Mouse (Mus musculus): Measurements from ENCODE around the gene Gripap1.
"Not testable (repeated sequence)": the region's sequence is repeated elsewhere in the genome, so short reads cannot be mapped to it uniquely, and the experiment has no call there.

Gripap1 gene

GRCm38 (mm10) chrX:7789542-7790136 is at the start of gene Gripap1:
Gripap1 (plus strand) TSS chrX:7789765.
- DNase-seq (ENCODE audit: low read depth, low spot score): peak; percentile 92

- no peak for DNase-seq (ENCODE audit: low read depth, low spot score)
Observed at GRCm38 (mm10) chrX:7740082-7740819, 49.3 kb upstream of the Gripap1 start.

GRCm38 (mm10) chrX:7741103-7741502 is 48.5 kb upstream of the Gripap1 start:
- no peak for DNase-seq (ENCODE audit: low read depth, low spot score)

GRCm38 (mm10) chrX:7743470-7743869 is 46.1 kb upstream of the Gripap1 start:
- peak; percentile 55 for DNase-seq (ENCODE audit: low read depth, low spot score)

- DNase-seq (ENCODE audit: low read depth, low spot score): peak; percentile 78
Observed at GRCm38 (mm10) chrX:7744940-7745339, 44.6 kb upstream of the Gripap1 start.

- DNase-seq (ENCODE audit: low read depth, low spot score): no peak
Observed at GRCm38 (mm10) chrX:7745429-7745828, 44.1 kb upstream of the Gripap1 start.

GRCm38 (mm10) chrX:7750432-7751116 is 39.0 kb upstream of the Gripap1 start, which contains the start of gene Ccdc120:
Ccdc120 (minus strand) TSS chrX:7750905.
- DNase-seq (ENCODE audit: low read depth, low spot score): peak; percentile 59

- not testable (repeated sequence) for DNase-seq (ENCODE audit: low read depth, low spot score)
Observed at GRCm38 (mm10) chrX:7753627-7754026, 35.9 kb upstream of the Gripap1 start.

GRCm38 (mm10) chrX:7762137-7762920 is 27.2 kb upstream of the Gripap1 start, which contains the start of gene Tfe3:
Tfe3 (plus strand) TSS chrX:7762560.
- DNase-seq (ENCODE audit: low read depth, low spot score): peak; percentile 90

GRCm38 (mm10) chrX:7762921-7763197 is 26.7 kb upstream of the Gripap1 start:
- DNase-seq (ENCODE audit: low read depth, low spot score): no peak

GRCm38 (mm10) chrX:7763631-7764393 is 25.8 kb upstream of the Gripap1 start:
- peak; percentile 29 for DNase-seq (ENCODE audit: low read depth, low spot score)

- DNase-seq (ENCODE audit: low read depth, low spot score): no peak
Observed at GRCm38 (mm10) chrX:7764657-7765280, 24.8 kb upstream of the Gripap1 start.

GRCm38 (mm10) chrX:7765281-7765670 is 24.3 kb upstream of the Gripap1 start:
- DNase-seq (ENCODE audit: low read depth, low spot score): no peak

GRCm38 (mm10) chrX:7765764-7766163 is 23.8 kb upstream of the Gripap1 start:
- no peak for DNase-seq (ENCODE audit: low read depth, low spot score)

- DNase-seq (ENCODE audit: low read depth, low spot score): no peak
Observed at GRCm38 (mm10) chrX:7769302-7770017, 20.1 kb upstream of the Gripap1 start.

- no peak for DNase-seq (ENCODE audit: low read depth, low spot score)
Observed at GRCm38 (mm10) chrX:7772766-7773165, 16.8 kb upstream of the Gripap1 start.

- no peak for DNase-seq (ENCODE audit: low read depth, low spot score)
Observed at GRCm38 (mm10) chrX:7775501-7776205, 13.9 kb upstream of the Gripap1 start.

GRCm38 (mm10) chrX:7776329-7777082 is 13.1 kb upstream of the Gripap1 start:
- peak; percentile 49 for DNase-seq (ENCODE audit: low read depth, low spot score)
